Comparison of ENCODE assay signal across 20 mouse cellular contexts in the genomic region with DNA sequence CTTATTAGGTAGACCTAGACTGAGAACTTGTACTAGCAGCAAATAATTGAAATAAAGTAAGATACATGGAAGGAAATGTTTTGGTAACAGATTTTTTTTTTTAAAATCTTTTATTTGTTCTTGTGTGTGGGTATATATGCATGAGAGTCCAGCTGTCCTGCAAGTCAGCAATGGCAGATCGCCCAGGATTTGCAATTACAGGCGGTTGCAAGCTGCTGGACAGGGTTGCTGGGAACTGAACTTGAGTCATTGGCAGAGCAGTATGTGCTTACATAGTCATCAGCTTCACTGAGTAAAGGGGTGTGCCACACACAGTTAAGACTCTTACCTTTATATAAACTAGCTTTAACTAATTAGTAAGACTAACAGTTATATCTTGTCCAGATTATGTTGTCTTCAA.
"Had no signal": no experiment of that assay in that cellular context is flagged by ENCODE, and none has a peak within 500 bp of the region (broad histone marks: within the 10 kb centered on the region; RNA-seq: fewer than 3 reads in every experiment).

No protein-coding gene starts in this region.

- ATAC-seq: liver, postnatal 0 days; midbrain, embryonic 15.5 days had no signal

- H3K36me3 ChIP-seq: kidney, embryonic 15.5 days; limb, embryonic 10.5 days; limb, embryonic 13.5 days; lung, embryonic 15.5 days; midbrain, embryonic 15.5 days; neural tube, embryonic 13.5 days; stomach, embryonic 15.5 days had no signal

- H3K27ac ChIP-seq: kidney, embryonic 15.5 days; limb, embryonic 10.5 days; limb, embryonic 13.5 days; liver, embryonic 14.5 days; lung, embryonic 15.5 days; midbrain, embryonic 15.5 days; neural tube, embryonic 13.5 days; stomach, embryonic 15.5 days had no signal

- H3K27me3 ChIP-seq: kidney, embryonic 15.5 days; limb, embryonic 13.5 days; lung, embryonic 15.5 days; midbrain, embryonic 15.5 days; neural tube, embryonic 13.5 days; stomach, embryonic 15.5 days had no signal

- H3K4me2 ChIP-seq: kidney, embryonic 15.5 days; limb, embryonic 13.5 days; lung, embryonic 15.5 days; midbrain, embryonic 11.5 days; midbrain, embryonic 15.5 days; neural tube, embryonic 13.5 days; stomach, embryonic 15.5 days had no signal

- H3K9ac ChIP-seq: kidney, embryonic 15.5 days; limb, embryonic 13.5 days; liver, embryonic 14.5 days; liver, postnatal 0 days; lung, embryonic 15.5 days; midbrain, embryonic 15.5 days; neural tube, embryonic 13.5 days; stomach, embryonic 15.5 days had no signal

- DNase-seq: kidney, adult 2 months; kidney, postnatal 10 days; kidney, postnatal 36 days; liver; liver, postnatal 0 days; lung, postnatal 10 days; lung, postnatal 4 days; retina, postnatal 1 day; right cerebral cortex, postnatal 25 days; spleen, adult 18-20 months; thymus, postnatal 25 days had no signal

- H3K4me1 ChIP-seq: midbrain, embryonic 15.5 days had no signal

- H3K9me3 ChIP-seq: kidney, embryonic 15.5 days; limb, embryonic 10.5 days; limb, embryonic 13.5 days; lung, embryonic 15.5 days; midbrain, embryonic 15.5 days; neural tube, embryonic 13.5 days; stomach, embryonic 15.5 days had no signal

- H3K4me3 ChIP-seq: kidney, embryonic 15.5 days; limb, embryonic 10.5 days; limb, embryonic 13.5 days; lung, embryonic 15.5 days; midbrain, embryonic 15.5 days; neural tube, embryonic 13.5 days; stomach, embryonic 15.5 days had no signal
